In the genomic region with DNA sequence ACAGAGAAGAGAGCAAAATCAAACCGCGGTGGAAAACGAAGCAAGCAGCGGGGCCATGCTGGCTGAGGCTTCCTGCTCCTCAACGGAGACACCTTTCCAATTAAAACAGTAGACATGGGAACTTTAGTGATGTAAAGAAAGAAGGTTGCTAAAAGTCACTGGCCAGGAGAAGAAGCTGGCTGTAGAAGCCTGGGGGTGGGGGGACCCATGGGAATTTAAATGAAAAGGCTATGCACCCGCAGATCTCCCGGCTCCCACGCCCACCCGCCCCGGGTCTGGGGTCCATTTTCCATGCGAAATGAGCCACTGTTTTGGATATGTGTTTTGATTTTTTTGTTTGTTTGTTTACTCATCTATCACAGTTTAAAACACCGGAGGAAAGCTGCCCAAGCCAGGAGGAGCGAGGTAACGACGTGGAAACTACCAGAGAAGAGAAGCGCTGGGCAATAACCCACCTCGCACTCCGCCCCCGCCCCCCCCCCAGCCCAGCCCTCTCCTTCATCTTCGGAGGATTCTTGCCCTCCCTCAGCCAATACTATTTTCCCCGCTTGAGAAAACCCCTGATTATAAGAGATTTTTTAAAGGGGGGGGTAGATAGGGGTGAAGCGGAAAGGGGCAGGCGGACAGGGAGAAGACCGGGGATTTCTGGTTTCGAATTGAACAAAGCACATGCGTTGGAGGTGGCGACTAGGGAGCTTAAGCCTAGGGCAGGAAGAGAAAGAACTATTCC, we compare ENCODE assay signal across 10 mouse cellular contexts. TPM values are rescaled to one million over a fixed set of nuclear protein-coding genes. Genes with fewer than 3 reads are reported as not detected.
DNase-seq lines count a peak whose midpoint lies in the region; ATAC-seq lines count a peak whose summit lies in the region.
"Had no signal": no experiment of that assay in that cellular context is flagged by ENCODE, and none has a peak within 500 bp of the region (broad histone marks: within the 10 kb centered on the region; RNA-seq: fewer than 3 reads in every experiment).

No protein-coding gene starts in this region.

- no peak for ATAC-seq in liver, embryonic 12.5 days
- ATAC-seq in stomach, embryonic 16.5 days (ENCODE audit: insufficient read depth, low FRiP score) = no peak

- H3K9me3 ChIP-seq in heart, embryonic 10.5 days = no peaks in the 10 kb centered on the region
- no peaks in the 10 kb centered on the region for H3K9me3 ChIP-seq in liver, embryonic 12.5 days (replicated peaks)
- H3K9me3 ChIP-seq in stomach, embryonic 16.5 days (replicated peaks; ENCODE audit: control insufficient read depth, low read length) = no peaks in the 10 kb centered on the region

- intact Hi-C loops in heart, postnatal 10 days (cut with DNase I) = no loop called here

- no peak overlapping the region for H3K9ac ChIP-seq in liver, embryonic 12.5 days
- H3K9ac ChIP-seq in stomach, embryonic 16.5 days (ENCODE audit: low read length) = no peak overlapping the region

- DNase-seq in heart, embryonic 10.5 days (ENCODE audit: low spot score) = no peak
- DNase-seq in heart, postnatal 10 days = no peak
- DNase-seq in retina, postnatal 1 day = peak; percentile 9
- DNase-seq in retina, embryonic 14.5 days (ENCODE audit: low spot score) = no peak
- no peak for DNase-seq in gastrocnemius, postnatal 25 days
- DNase-seq in spleen, adult 12 weeks (ENCODE audit: low spot score) = no peak
- DNase-seq: adrenal gland, postnatal 25 days had no signal

- 2% methylated on average over 27 of the region's 27 CpGs for WGBS in heart, embryonic 10.5 days
- WGBS in liver, embryonic 12.5 days (ENCODE audit: insufficient replicate concordance) = 3% methylated on average over 27 of the region's 27 CpGs
- WGBS in stomach, embryonic 16.5 days = under 1% methylated on average over 27 of the region's 27 CpGs

- no peaks in the 10 kb centered on the region for H3K36me3 ChIP-seq in heart, embryonic 10.5 days
- no peaks in the 10 kb centered on the region for H3K36me3 ChIP-seq in liver, embryonic 12.5 days
- H3K36me3 ChIP-seq in stomach, embryonic 16.5 days (ENCODE audit: control insufficient read depth, insufficient read depth, low read length) = no peaks in the 10 kb centered on the region

- H3K4me2 ChIP-seq in liver, embryonic 12.5 days = peak overlapping the region; percentile 47
- H3K4me2 ChIP-seq in stomach, embryonic 16.5 days (ENCODE audit: low read depth, low read length) = peak overlapping the region; percentile 49; the same call in 1 of the 2 replicates

- H3K27ac ChIP-seq in heart, embryonic 10.5 days = no peak overlapping the region
- no peak overlapping the region for H3K27ac ChIP-seq in liver, embryonic 12.5 days
- no peak overlapping the region for H3K27ac ChIP-seq in stomach, embryonic 16.5 days (ENCODE audit: low read length)

- H3K4me3 ChIP-seq in heart, embryonic 10.5 days = peak overlapping the region; percentile 71
- peak overlapping the region; percentile 37 for H3K4me3 ChIP-seq in liver, embryonic 12.5 days
- H3K4me3 ChIP-seq in stomach, embryonic 16.5 days (replicated peaks; ENCODE audit: low read length) = peak overlapping the region; percentile 31; the same call in 1 of the 2 replicates

- H3K4me1 ChIP-seq in heart, embryonic 10.5 days = peaks cover 41% of the 10 kb centered on the region
- H3K4me1 ChIP-seq in liver, embryonic 12.5 days = peaks cover 22% of the 10 kb centered on the region; the same call in 1 of the 2 replicates
- peaks cover 10% of the 10 kb centered on the region for H3K4me1 ChIP-seq in stomach, embryonic 16.5 days (ENCODE audit: control insufficient read depth, insufficient read depth, low read length)

- peaks cover 87% of the 10 kb centered on the region for H3K27me3 ChIP-seq in heart, embryonic 10.5 days (ENCODE audit: insufficient read depth, poor library complexity, severe bottlenecking)
- peaks cover 100% of the 10 kb centered on the region for H3K27me3 ChIP-seq in liver, embryonic 12.5 days (replicated peaks)
- peaks cover 86% of the 10 kb centered on the region for H3K27me3 ChIP-seq in stomach, embryonic 16.5 days (ENCODE audit: control insufficient read depth, insufficient read depth, low read length)

RNA-seq across cellular contexts. Expression of a gene that starts 2.9 kb away (rescaled TPM):
- polyA plus RNA-seq in heart, embryonic 10.5 days (2016; fragmentation: Nextera tagmentation; extraction: Ambion mirVana) = 1.1 and 2.6 TPM in 2 replicates
- not detected for total RNA-seq in heart, postnatal 10 days (2021)
- polyA plus RNA-seq in liver, embryonic 12.5 days (2016; fragmentation: Nextera tagmentation; extraction: Ambion mirVana) = not detected in 2 replicates
- not detected in 2 replicates for polyA plus RNA-seq in stomach, embryonic 16.5 days (2015; fragmentation: Nextera tagmentation; extraction: Ambion mirVana)
- not detected for total RNA-seq in gastrocnemius, postnatal 25 days (2021)
- polyA plus RNA-seq: intestine, embryonic 14.5 days had no signal

RNA-seq across cellular contexts. Expression of a gene that starts 5.4 kb away (rescaled TPM):
- polyA plus RNA-seq in heart, embryonic 10.5 days (2016; fragmentation: Nextera tagmentation; extraction: Ambion mirVana) = 0.76 TPM in 1 of 2 replicates, not detected in the other
- total RNA-seq in heart, postnatal 10 days (2021) = not detected
- polyA plus RNA-seq in liver, embryonic 12.5 days (2016; fragmentation: Nextera tagmentation; extraction: Ambion mirVana) = 0.37 TPM in 1 of 2 replicates, not detected in the other
- polyA plus RNA-seq in stomach, embryonic 16.5 days (2015; fragmentation: Nextera tagmentation; extraction: Ambion mirVana) = not detected in 2 replicates
- total RNA-seq in gastrocnemius, postnatal 25 days (2021) = not detected
- total RNA-seq: adrenal gland, postnatal 25 days had no signal
- polyA plus RNA-seq: intestine, embryonic 14.5 days had no signal

RNA-seq across cellular contexts. Expression of a gene that starts 5.9 kb away (rescaled TPM):
- 9.1 and 21.7 TPM in 2 replicates for polyA plus RNA-seq in heart, embryonic 10.5 days (2016; fragmentation: Nextera tagmentation; extraction: Ambion mirVana)
- total RNA-seq in heart, postnatal 10 days (2021) = under 1 TPM; 0.86 to 0.92 TPM
- polyA plus RNA-seq in liver, embryonic 12.5 days (2016; fragmentation: Nextera tagmentation; extraction: Ambion mirVana) = 2.0 and 2.1 TPM in 2 replicates
- polyA plus RNA-seq in stomach, embryonic 16.5 days (2015; fragmentation: Nextera tagmentation; extraction: Ambion mirVana) = 3.2 and 3.6 TPM in 2 replicates
- under 1 TPM; 0.43 to 0.54 TPM for total RNA-seq in gastrocnemius, postnatal 25 days (2021)
